Comparison of ENCODE assay signal across 25 mouse cellular contexts in the genomic region with DNA sequence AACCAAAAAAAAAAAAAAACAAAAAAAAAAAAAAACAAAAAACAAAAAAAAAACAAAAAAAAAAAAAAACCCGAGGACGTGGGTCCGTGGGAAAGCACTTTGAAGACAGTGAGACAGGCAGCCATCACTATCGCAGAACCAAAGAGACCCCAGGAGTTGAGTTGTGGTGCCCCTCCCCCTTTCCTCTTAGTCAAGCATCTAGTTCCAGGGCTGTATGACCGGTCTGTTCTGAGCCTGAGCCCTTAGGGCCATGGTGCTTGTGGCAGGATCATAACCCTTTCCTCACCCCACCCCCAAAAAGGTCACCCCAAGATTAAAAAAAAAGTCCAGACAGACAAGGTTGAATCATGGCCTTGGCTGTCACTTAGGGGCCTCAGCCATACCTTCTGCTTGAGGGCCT. TPM values are rescaled to one million over a fixed set of nuclear protein-coding genes. Genes with fewer than 3 reads are reported as not detected.
DNase-seq lines count a peak whose midpoint lies in the region; ATAC-seq and TF ChIP-seq lines count a peak whose summit lies in the region.
"Had no signal": no experiment of that assay in that cellular context is flagged by ENCODE, and none has a peak within 500 bp of the region (broad histone marks: within the 10 kb centered on the region; RNA-seq: fewer than 3 reads in every experiment).

No protein-coding gene starts in this region.

- TF ChIP-seq POLR2A in CH12.LX (IDR thresholded peaks at IDR 0.05; ENCODE audit: low read depth, low read length) (no peak), ES-Bruce4 (IDR thresholded peaks at IDR 0.05; ENCODE audit: insufficient read depth, low read length) (no peak)

- WGBS in limb, embryonic 15.5 days = 88% methylated on average over 5 of the region's 5 CpGs
- WGBS in limb, embryonic 10.5 days = 89% methylated on average over 5 of the region's 5 CpGs

- dilution Hi-C loops in CH12.LX (cut with MboI; ENCODE audit: extremely low pct_ligation_motif_present, extremely low pct_unique_long_range_greater_than_20kb, low sequenced_read_pairs) = no loop called here

- no peak for DNase-seq in limb, embryonic 10.5 days (ENCODE audit: low spot score)
- no peak for DNase-seq in CH12.LX (ENCODE audit: extremely low read depth)
- DNase-seq in induced T-regulatory cell, adult 2 months (ENCODE audit: low read depth) = peak; percentile 45
- DNase-seq in spleen, postnatal 36 days (ENCODE audit: low spot score in 2 of 2) = no peak
- no peak for DNase-seq in layer of hippocampus, adult 9-11 months
- DNase-seq: adrenal gland, adult 8-10 months; B cell, adult 2 months; cerebellum, adult 11-12 months; cerebellum, postnatal 14 days; heart, postnatal 10 days; kidney, postnatal 36 days; lung, embryonic 14.5 days; lung, postnatal 36 days had no signal

- no peak for TF ChIP-seq RAD21 in CH12.LX (IDR thresholded peaks at IDR 0.05; ENCODE audit: low read depth, low read length)

- H3K9me3 ChIP-seq in limb, embryonic 15.5 days = no peaks in the 10 kb centered on the region
- no peaks in the 10 kb centered on the region for H3K9me3 ChIP-seq in limb, embryonic 10.5 days (replicated peaks)
- H3K9me3 ChIP-seq in CH12.LX (replicated peaks; ENCODE audit: low read length) (no peaks in the 10 kb centered on the region), ES-Bruce4 (replicated peaks; ENCODE audit: control insufficient read depth, insufficient read depth, low read length, poor library complexity, severe bottlenecking) (no peaks in the 10 kb centered on the region)
- H3K9me3 ChIP-seq: embryonic facial prominence, embryonic 12.5 days; kidney, embryonic 15.5 days; neural tube, embryonic 15.5 days had no signal

- in situ Hi-C loops in CH12.LX (cut with MboI; ENCODE audit: low pct_ligation_motif_present, low pct_unique_long_range_greater_than_20kb, low sequenced_read_pairs) = no loop called here

- TF ChIP-seq CTCF in CH12.LX (conservative IDR thresholded peaks at IDR 0.05 in 1 of 2, IDR thresholded peaks at IDR 0.05 in 1 of 2; ENCODE audit: low read depth in 2 of 2, low read length in 2 of 2) (no peak), ES-Bruce4 (IDR thresholded peaks at IDR 0.05; ENCODE audit: low read depth, low read length) (no peak)

- TF ChIP-seq EP300 in CH12.LX (IDR thresholded peaks at IDR 0.05; ENCODE audit: low read length) = no peak
- peak; percentile 65; the same call in 1 of the 2 replicates for TF ChIP-seq EP300 in ES-Bruce4 (IDR thresholded peaks at IDR 0.05; ENCODE audit: insufficient read depth, low read depth, low read length)

- H3K36me3 ChIP-seq in limb, embryonic 15.5 days = no peaks in the 10 kb centered on the region
- H3K36me3 ChIP-seq in limb, embryonic 10.5 days = no peaks in the 10 kb centered on the region
- H3K36me3 ChIP-seq in CH12.LX (replicated peaks in 1 of 2; ENCODE audit: control insufficient read depth in 1 of 2, insufficient read depth in 1 of 2, low read length in 1 of 2) (peaks cover 26 to 44% of the 10 kb centered on the region in 2 experiments), ES-Bruce4 (ENCODE audit: control insufficient read depth, insufficient read depth, low read length, poor library complexity, severe bottlenecking) (peaks cover 4% of the 10 kb centered on the region; the same call in 1 of the 2 replicates)
- H3K36me3 ChIP-seq: embryonic facial prominence, embryonic 12.5 days; kidney, embryonic 15.5 days; neural tube, embryonic 15.5 days had no signal

- ATAC-seq in limb, embryonic 15.5 days (ENCODE audit: insufficient number of reproducible peaks, low FRiP score, low TSS enrichment, low read depth) = 0 out of 2 replicates have a peak, but pooled peaks have one; percentile 15
- ATAC-seq: activated CD4-positive, CD25-positive, alpha-beta regulatory T cell, adult 4 months; forebrain, embryonic 14.5 days; hindbrain, postnatal 0 days; intestine, postnatal 0 days; midbrain, embryonic 16.5 days; Patski had no signal

- H3K4me3 ChIP-seq in limb, embryonic 15.5 days = no peak overlapping the region
- H3K4me3 ChIP-seq in limb, embryonic 10.5 days = no peak overlapping the region
- H3K4me3 ChIP-seq in CH12.LX (replicated peaks in 1 of 3; ENCODE audit: low read depth in 2 of 3, low read length in 2 of 3, poor library complexity in 1 of 3) (no peak overlapping the region), ES-Bruce4 (ENCODE audit: low read depth, low read length) (peak overlapping the region; percentile 44)
- H3K4me3 ChIP-seq: embryonic facial prominence, embryonic 12.5 days; neural tube, embryonic 15.5 days had no signal

- no peak overlapping the region for H3K27ac ChIP-seq in limb, embryonic 15.5 days
- no peak overlapping the region for H3K27ac ChIP-seq in limb, embryonic 10.5 days
- no peak overlapping the region for H3K27ac ChIP-seq in CH12.LX (ENCODE audit: insufficient read depth, low read depth)
- peak overlapping the region; percentile 81 for H3K27ac ChIP-seq in ES-Bruce4 (ENCODE audit: insufficient read depth, low read length)
- H3K27ac ChIP-seq: embryonic facial prominence, embryonic 12.5 days; hindbrain, postnatal 0 days; kidney, embryonic 15.5 days; neural tube, embryonic 15.5 days had no signal

- H3K9ac ChIP-seq in limb, embryonic 15.5 days = no peak overlapping the region
- H3K9ac ChIP-seq in CH12.LX (ENCODE audit: insufficient read depth, low read depth) (no peak overlapping the region), ES-Bruce4 (ENCODE audit: low read depth, poor library complexity, severe bottlenecking) (peak overlapping the region; percentile 61)
- H3K9ac ChIP-seq: embryonic facial prominence, embryonic 12.5 days; kidney, embryonic 15.5 days; lung, embryonic 14.5 days; neural tube, embryonic 15.5 days had no signal

- peaks cover 18% of the 10 kb centered on the region for H3K79me2 ChIP-seq in CH12.LX (replicated peaks; ENCODE audit: control insufficient read depth, extremely low read depth, insufficient read depth, poor library complexity, severe bottlenecking)

- peaks cover 21% of the 10 kb centered on the region for H3K4me1 ChIP-seq in limb, embryonic 15.5 days
- H3K4me1 ChIP-seq in limb, embryonic 10.5 days = peaks cover 34% of the 10 kb centered on the region
- H3K4me1 ChIP-seq in CH12.LX (ENCODE audit: control insufficient read depth in 1 of 2, insufficient read depth in 2 of 2) (peaks cover 19 to 64% of the 10 kb centered on the region in 2 experiments), ES-Bruce4 (ENCODE audit: control insufficient read depth, insufficient read depth, low read length) (no peaks in the 10 kb centered on the region)

- H3K27me3 ChIP-seq in limb, embryonic 15.5 days = no peaks in the 10 kb centered on the region
- H3K27me3 ChIP-seq in limb, embryonic 10.5 days (ENCODE audit: low read depth, poor library complexity, severe bottlenecking) = peaks cover 25% of the 10 kb centered on the region
- H3K27me3 ChIP-seq in CH12.LX (replicated peaks) = no peaks in the 10 kb centered on the region
- no peaks in the 10 kb centered on the region for H3K27me3 ChIP-seq in ES-Bruce4 (ENCODE audit: control insufficient read depth, insufficient read depth, low read length, poor library complexity, severe bottlenecking)
- H3K27me3 ChIP-seq: Patski had no signal

- H3K4me2 ChIP-seq in limb, embryonic 15.5 days = no peak overlapping the region
- peak overlapping the region; percentile 81; the same call in 1 of the 2 replicates for H3K4me2 ChIP-seq in CH12.LX (ENCODE audit: insufficient read depth, low read depth, poor library complexity, severe bottlenecking)
- H3K4me2 ChIP-seq: embryonic facial prominence, embryonic 12.5 days; heart, embryonic 11.5 days; kidney, embryonic 15.5 days; lung, embryonic 14.5 days; neural tube, embryonic 15.5 days had no signal

TF ChIP-seq in CH12.LX, 34 proteins besides CTCF, POLR2A, EP300 and RAD21 (continues in another document):
- no peak for TF ChIP-seq SMC3 (IDR thresholded peaks at IDR 0.05; ENCODE audit: low read depth, low read length)

RNA-seq across cellular contexts. Expression of gene Mylpf, which starts 7.6 kb away (rescaled TPM):
- polyA plus RNA-seq in limb, embryonic 15.5 days (2015; fragmentation: Nextera tagmentation; extraction: Ambion mirVana) = 422 and 1,232 TPM in 2 replicates
- polyA plus RNA-seq in limb, embryonic 10.5 days (2016; fragmentation: Nextera tagmentation; extraction: Ambion mirVana) = 8.8 and 13.1 TPM in 2 replicates
- 3.0 and 4.2 TPM in 2 replicates for total RNA-seq in CH12.LX (2012; rRNA removed)
- 0.49 and 3.2 TPM in 2 replicates for total RNA-seq in CH12.LX (2014; rRNA removed)
- 4.1 and 5.2 TPM in 2 replicates for polyA plus RNA-seq in CH12.LX (2012; ENCODE audit: insufficient read length, low read depth)
- 278 and 351 TPM in 2 replicates for polyA plus RNA-seq in ES-Bruce4 (2011; ENCODE audit: insufficient read depth, insufficient read length, low read depth, missing spikeins)
- total RNA-seq: hindbrain, postnatal 0 days had no signal

RNA-seq across cellular contexts. Expression of gene Tbc1d10b, which starts 8.0 kb away (rescaled TPM):
- 24.6 and 25.5 TPM in 2 replicates for polyA plus RNA-seq in limb, embryonic 15.5 days (2015; fragmentation: Nextera tagmentation; extraction: Ambion mirVana)
- polyA plus RNA-seq in limb, embryonic 10.5 days (2016; fragmentation: Nextera tagmentation; extraction: Ambion mirVana) = 32.1 and 34.8 TPM in 2 replicates
- total RNA-seq in CH12.LX (2012; rRNA removed) = 25.9 and 28.0 TPM in 2 replicates
- 17.9 and 18.2 TPM in 2 replicates for total RNA-seq in CH12.LX (2014; rRNA removed)
- polyA plus RNA-seq in CH12.LX (2012; ENCODE audit: insufficient read length, low read depth) = 25.6 and 26.6 TPM in 2 replicates
- 42.8 and 55.5 TPM in 2 replicates for polyA plus RNA-seq in ES-Bruce4 (2011; ENCODE audit: insufficient read depth, insufficient read length, low read depth, missing spikeins)

RNA-seq across cellular contexts. Expression of gene Zfp553, which starts 16.6 kb away (rescaled TPM):
- 37.3 and 38.4 TPM in 2 replicates for polyA plus RNA-seq in limb, embryonic 15.5 days (2015; fragmentation: Nextera tagmentation; extraction: Ambion mirVana)
- polyA plus RNA-seq in limb, embryonic 10.5 days (2016; fragmentation: Nextera tagmentation; extraction: Ambion mirVana) = 74.2 and 74.9 TPM in 2 replicates
- total RNA-seq in CH12.LX (2012; rRNA removed) (17.4 and 18.8 TPM in 2 replicates), CH12.LX (2014; rRNA removed) (8.6 and 9.8 TPM in 2 replicates)
- polyA plus RNA-seq in CH12.LX (2012; ENCODE audit: insufficient read length, low read depth) (15.0 and 15.2 TPM in 2 replicates), ES-Bruce4 (2011; ENCODE audit: insufficient read depth, insufficient read length, low read depth, missing spikeins) (52.1 and 57.0 TPM in 2 replicates)

RNA-seq across cellular contexts. Expression of gene Sept1, which starts 16.6 kb away (rescaled TPM):
- 19.6 and 22.7 TPM in 2 replicates for polyA plus RNA-seq in limb, embryonic 15.5 days (2015; fragmentation: Nextera tagmentation; extraction: Ambion mirVana)
- polyA plus RNA-seq in limb, embryonic 10.5 days (2016; fragmentation: Nextera tagmentation; extraction: Ambion mirVana) = 27.0 and 29.9 TPM in 2 replicates
- total RNA-seq in CH12.LX (2012; rRNA removed) (73.8 and 92.3 TPM in 2 replicates), CH12.LX (2014; rRNA removed) (42.1 and 42.7 TPM in 2 replicates)
- polyA plus RNA-seq in CH12.LX (2012; ENCODE audit: insufficient read length, low read depth) (147 and 171 TPM in 2 replicates), ES-Bruce4 (2011; ENCODE audit: insufficient read depth, insufficient read length, low read depth, missing spikeins) (210 and 229 TPM in 2 replicates)

RNA-seq across cellular contexts. Expression of gene Cd2bp2, which starts 20.5 kb away (rescaled TPM):
- polyA plus RNA-seq in limb, embryonic 15.5 days (2015; fragmentation: Nextera tagmentation; extraction: Ambion mirVana) = 53.6 and 55.1 TPM in 2 replicates
- polyA plus RNA-seq in limb, embryonic 10.5 days (2016; fragmentation: Nextera tagmentation; extraction: Ambion mirVana) = 85.9 and 94.0 TPM in 2 replicates
- total RNA-seq in CH12.LX (2012; rRNA removed) (66.8 and 78.5 TPM in 2 replicates), CH12.LX (2014; rRNA removed) (62.4 and 63.3 TPM in 2 replicates)
- polyA plus RNA-seq in CH12.LX (2012; ENCODE audit: insufficient read length, low read depth) (57.4 and 72.8 TPM in 2 replicates), ES-Bruce4 (2011; ENCODE audit: insufficient read depth, insufficient read length, low read depth, missing spikeins) (98.6 and 120 TPM in 2 replicates)

Comparison
In these comparisons a context has a peak if more than half of its experiments do, and no peak if none do; other contexts are left out.
1. RNA of gene Mylpf, which starts 7.6 kb away (polyA plus RNA-seq): 422 to 1,232 TPM in limb, embryonic 15.5 days and 278 to 351 TPM in ES-Bruce4; 8.8 to 13.1 TPM in limb, embryonic 10.5 days and 4.1 to 5.2 TPM in CH12.LX; every median in the first group is over 10 times any median in the second.